Mouse (Mus musculus): ENCODE measurements around the gene 1700001O22Rik. TPM values are rescaled to one million over a fixed set of nuclear protein-coding genes. Genes with fewer than 3 reads are reported as not detected.

Gene 1700001O22Rik
- polyA plus RNA-seq, 1 experiment from 2014 or later = 1.8 TPM

GRCm38 (mm10) chr2:30823385-30824153 is 20.1 kb upstream of the 1700001O22Rik start:
- Histone ChIP-seq H3K4me3 (ENCODE audit: low read depth, low read length) (no peak overlapping the region), H3K9ac (ENCODE audit: low read length) (no peak overlapping the region), H3K27me3 (ENCODE audit: control insufficient read depth, insufficient read depth, low read length) (no peaks in the 10 kb centered on the region), H3K36me3 (ENCODE audit: control insufficient read depth, insufficient read depth, low read length) (peaks cover 40% of the 10 kb centered on the region), H3K27ac (ENCODE audit: low read depth, low read length) (no peak overlapping the region), H3K4me1 (ENCODE audit: control insufficient read depth, insufficient read depth, low read length) (peaks cover 13% of the 10 kb centered on the region), H3K4me2 (ENCODE audit: low read depth) (no peak overlapping the region), H3K9me3 (ENCODE audit: control insufficient read depth, low read length) (0 out of 2 replicates have a peak, but pooled peaks cover 4% of the 10 kb centered on the region)
- DNase-seq (ENCODE audit: low spot score) (no peak), ATAC-seq (ENCODE audit: insufficient read depth, low FRiP score, low TSS enrichment) (no peak)
- WGBS = 83% methylated on average over 13 of the region's 13 CpGs

DNA sequence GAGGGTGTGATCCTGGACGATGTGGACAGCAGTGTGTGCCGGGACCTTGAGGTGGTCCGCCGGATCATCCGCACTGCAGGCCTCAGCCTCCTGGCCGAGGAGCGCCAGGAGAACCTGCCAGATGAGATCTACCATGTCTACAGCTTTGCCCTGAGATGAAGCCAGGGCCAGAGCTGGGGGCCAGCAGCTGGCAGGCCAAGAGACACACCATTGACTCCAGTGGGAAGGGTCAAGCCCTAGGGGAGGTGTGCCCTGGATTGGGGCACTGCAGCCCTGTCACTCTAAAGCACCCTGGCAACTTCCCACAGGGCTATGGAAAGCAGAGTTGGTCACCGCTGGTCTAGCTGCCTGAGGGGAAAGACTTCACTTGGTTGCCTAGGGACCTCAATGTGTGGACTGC is 19.0 kb upstream of the 1700001O22Rik start:
- Histone ChIP-seq H3K36me3 (ENCODE audit: control insufficient read depth, insufficient read depth, low read length) (peaks cover 40% of the 10 kb centered on the region), H3K9ac (ENCODE audit: low read length) (no peak overlapping the region), H3K27ac (ENCODE audit: low read depth, low read length) (no peak overlapping the region), H3K27me3 (ENCODE audit: control insufficient read depth, insufficient read depth, low read length) (no peaks in the 10 kb centered on the region), H3K4me1 (ENCODE audit: control insufficient read depth, insufficient read depth, low read length) (peaks cover 11% of the 10 kb centered on the region), H3K9me3 (ENCODE audit: control insufficient read depth, low read length) (0 out of 2 replicates have a peak, but pooled peaks cover 4% of the 10 kb centered on the region), H3K4me2 (ENCODE audit: low read depth) (no peak overlapping the region), H3K4me3 (ENCODE audit: low read depth, low read length) (no peak overlapping the region)
- 95% methylated on average over 8 of the region's 8 CpGs for WGBS
- no peak for ATAC-seq (ENCODE audit: insufficient read depth, low FRiP score, low TSS enrichment)
- no peak for DNase-seq (ENCODE audit: low spot score)

DNA sequence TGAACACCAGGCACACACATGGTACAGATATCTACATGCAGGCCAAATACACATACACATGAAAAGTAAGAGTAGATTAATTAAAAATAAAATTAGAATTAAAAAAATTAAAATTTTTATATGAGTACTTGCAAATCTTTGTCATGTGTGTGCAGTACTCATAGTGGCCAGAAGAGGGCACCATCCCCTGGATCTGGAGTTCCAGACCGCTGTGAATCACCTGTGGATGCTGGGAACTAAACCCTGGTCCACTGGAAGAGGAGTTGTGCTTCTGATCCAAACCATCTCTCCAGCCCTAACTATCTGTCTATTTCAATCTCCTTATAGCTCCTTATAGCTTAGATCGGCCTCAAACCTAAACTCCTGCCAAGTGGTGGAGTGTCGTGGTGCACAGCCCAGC is 17.6 kb upstream of the 1700001O22Rik start:
- no peak overlapping the region for H3K4me3 ChIP-seq (ENCODE audit: low read depth, low read length)
- no peak overlapping the region for H3K9ac ChIP-seq (ENCODE audit: low read length)
- H3K27ac ChIP-seq (ENCODE audit: low read depth, low read length) = no peak overlapping the region
- 0 out of 2 replicates have a peak, but pooled peaks cover 4% of the 10 kb centered on the region for H3K9me3 ChIP-seq (ENCODE audit: control insufficient read depth, low read length)
- 96% methylated on average over 3 of the region's 3 CpGs for WGBS
- no peaks in the 10 kb centered on the region for H3K4me1 ChIP-seq (ENCODE audit: control insufficient read depth, insufficient read depth, low read length)
- ATAC-seq (ENCODE audit: insufficient read depth, low FRiP score, low TSS enrichment) (no peak), DNase-seq (ENCODE audit: low spot score) (no peak)
- H3K36me3 ChIP-seq (ENCODE audit: control insufficient read depth, insufficient read depth, low read length) = peaks cover 42% of the 10 kb centered on the region
- no peak overlapping the region for H3K4me2 ChIP-seq (ENCODE audit: low read depth)
- H3K27me3 ChIP-seq (ENCODE audit: control insufficient read depth, insufficient read depth, low read length) = no peaks in the 10 kb centered on the region

DNA sequence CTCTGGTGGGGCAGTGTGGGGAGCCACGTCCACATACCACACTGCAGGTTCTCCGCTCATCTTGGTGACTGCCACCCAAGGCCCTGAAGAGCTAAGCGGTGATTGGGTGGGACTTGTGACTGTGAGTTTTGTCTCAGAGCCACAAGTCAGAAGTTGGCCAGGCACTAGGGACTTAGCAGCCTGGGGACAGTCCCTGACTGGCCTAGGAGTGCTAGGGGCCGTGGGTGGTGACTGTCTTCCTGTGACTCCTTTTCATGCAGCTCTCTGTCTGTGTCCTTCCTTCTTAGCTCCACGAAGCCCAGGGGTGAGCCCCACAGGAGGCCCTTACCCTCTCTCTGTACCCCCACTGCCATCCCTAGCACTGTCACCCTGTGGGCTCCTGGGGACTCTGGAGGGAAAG is 16.4 kb upstream of the 1700001O22Rik start:
- Histone ChIP-seq H3K4me2 (ENCODE audit: low read depth) (no peak overlapping the region), H3K9ac (ENCODE audit: low read length) (no peak overlapping the region), H3K27ac (ENCODE audit: low read depth, low read length) (no peak overlapping the region), H3K9me3 (ENCODE audit: control insufficient read depth, low read length) (0 out of 2 replicates have a peak, but pooled peaks cover 4% of the 10 kb centered on the region), H3K4me1 (ENCODE audit: control insufficient read depth, insufficient read depth, low read length) (no peaks in the 10 kb centered on the region), H3K27me3 (ENCODE audit: control insufficient read depth, insufficient read depth, low read length) (no peaks in the 10 kb centered on the region), H3K36me3 (ENCODE audit: control insufficient read depth, insufficient read depth, low read length) (peaks cover 43% of the 10 kb centered on the region), H3K4me3 (ENCODE audit: low read depth, low read length) (no peak overlapping the region)
- no peak for ATAC-seq (ENCODE audit: insufficient read depth, low FRiP score, low TSS enrichment)
- DNase-seq (ENCODE audit: low spot score) = no peak
- 95% methylated on average over 5 of the region's 5 CpGs for WGBS

DNA sequence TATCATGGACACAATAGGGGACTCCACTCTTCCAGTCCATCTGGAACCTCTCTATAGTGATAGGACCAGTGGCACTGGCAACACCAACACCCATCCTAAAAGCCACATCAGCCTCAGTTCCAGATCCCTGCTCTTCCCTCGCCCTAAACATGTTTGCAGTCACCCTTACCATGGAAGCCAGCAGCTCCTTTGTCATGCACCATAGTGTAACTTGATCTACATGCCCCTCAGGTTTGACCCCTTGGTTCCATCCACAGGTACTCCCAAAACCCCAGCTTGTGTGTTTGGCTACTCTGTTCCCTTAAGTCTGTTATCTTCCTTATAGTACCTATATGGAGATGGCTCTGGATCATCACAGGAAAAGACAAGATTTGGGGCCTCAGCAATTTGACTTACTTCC is 12.9 kb upstream of the 1700001O22Rik start:
- 100% methylated on average over 1 of the region's 1 CpGs for WGBS
- Histone ChIP-seq H3K27ac (ENCODE audit: low read depth, low read length) (no peak overlapping the region), H3K9ac (ENCODE audit: low read length) (no peak overlapping the region), H3K4me3 (ENCODE audit: low read depth, low read length) (no peak overlapping the region), H3K36me3 (ENCODE audit: control insufficient read depth, insufficient read depth, low read length) (peaks cover 24% of the 10 kb centered on the region), H3K4me2 (ENCODE audit: low read depth) (no peak overlapping the region), H3K4me1 (ENCODE audit: control insufficient read depth, insufficient read depth, low read length) (no peaks in the 10 kb centered on the region), H3K27me3 (ENCODE audit: control insufficient read depth, insufficient read depth, low read length) (no peaks in the 10 kb centered on the region), H3K9me3 (ENCODE audit: control insufficient read depth, low read length) (0 out of 2 replicates have a peak, but pooled peaks cover 4% of the 10 kb centered on the region)
- ATAC-seq (ENCODE audit: insufficient read depth, low FRiP score, low TSS enrichment) (no peak), DNase-seq (ENCODE audit: low spot score) (no peak)

GRCm38 (mm10) chr2:30810573-30810972 is 7.1 kb upstream of the 1700001O22Rik start:
- 77% methylated on average over 7 of the region's 7 CpGs for WGBS

DNA sequence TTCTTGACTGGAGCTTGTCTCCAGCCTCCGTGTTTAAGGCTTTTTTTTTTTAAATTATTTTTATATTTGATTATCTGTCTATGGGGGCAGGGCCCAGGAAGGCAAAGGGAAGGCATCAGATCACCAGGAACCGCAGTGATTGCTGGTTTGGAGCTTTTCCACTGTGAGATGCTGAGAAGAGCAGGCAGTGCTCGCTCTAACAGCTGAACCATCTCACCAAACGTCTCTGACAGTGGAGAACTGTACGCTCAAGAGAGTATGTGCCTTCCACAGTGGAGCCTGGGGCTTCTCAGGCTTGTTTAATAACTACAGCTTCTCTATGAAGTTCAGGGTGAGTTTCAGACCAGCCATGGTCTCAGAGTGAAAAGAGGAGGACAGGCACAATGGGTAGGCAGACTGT is 6.0 kb upstream of the 1700001O22Rik start:
- H3K4me3 ChIP-seq (ENCODE audit: low read depth, low read length) = peak overlapping the region; percentile 3; the same call in 1 of the 2 replicates
- 87% methylated on average over 5 of the region's 5 CpGs for WGBS

More at GRCm38 (mm10) chr2:30810573-30810972, 7.1 kb upstream of the 1700001O22Rik start:
- Histone ChIP-seq H3K36me3 (ENCODE audit: control insufficient read depth, insufficient read depth, low read length) (peaks cover 6% of the 10 kb centered on the region), H3K27me3 (ENCODE audit: control insufficient read depth, insufficient read depth, low read length) (no peaks in the 10 kb centered on the region), H3K4me1 (ENCODE audit: control insufficient read depth, insufficient read depth, low read length) (peaks cover 10% of the 10 kb centered on the region), H3K4me3 (ENCODE audit: low read depth, low read length) (no peak overlapping the region), H3K27ac (ENCODE audit: low read depth, low read length) (no peak overlapping the region), H3K9me3 (ENCODE audit: control insufficient read depth, low read length) (no peaks in the 10 kb centered on the region), H3K9ac (ENCODE audit: low read length) (no peak overlapping the region), H3K4me2 (ENCODE audit: low read depth) (no peak overlapping the region)
- ATAC-seq (ENCODE audit: insufficient read depth, low FRiP score, low TSS enrichment) (no peak), DNase-seq (ENCODE audit: low spot score) (no peak)

GRCm38 (mm10) chr2:30808296-30808655 is 4.8 kb upstream of the 1700001O22Rik start:
- Histone ChIP-seq H3K27ac (ENCODE audit: low read depth, low read length) (no peak overlapping the region), H3K4me3 (ENCODE audit: low read depth, low read length) (peak overlapping the region; percentile 86), H3K27me3 (ENCODE audit: control insufficient read depth, insufficient read depth, low read length) (no peaks in the 10 kb centered on the region), H3K4me1 (ENCODE audit: control insufficient read depth, insufficient read depth, low read length) (peaks cover 10% of the 10 kb centered on the region), H3K9me3 (ENCODE audit: control insufficient read depth, low read length) (no peaks in the 10 kb centered on the region), H3K9ac (ENCODE audit: low read length) (peak overlapping the region; percentile 95), H3K4me2 (ENCODE audit: low read depth) (peak overlapping the region; percentile 97), H3K36me3 (ENCODE audit: control insufficient read depth, insufficient read depth, low read length) (peaks cover 3% of the 10 kb centered on the region)
- DNase-seq (ENCODE audit: low spot score) = no peak
- no peak for ATAC-seq (ENCODE audit: insufficient read depth, low FRiP score, low TSS enrichment)
- 8% methylated on average over 10 of the region's 10 CpGs for WGBS

More for the DNA sequence above, 6.0 kb upstream of the 1700001O22Rik start:
- no peaks in the 10 kb centered on the region for H3K9me3 ChIP-seq (ENCODE audit: control insufficient read depth, low read length)
- H3K36me3 ChIP-seq (ENCODE audit: control insufficient read depth, insufficient read depth, low read length) = peaks cover 5% of the 10 kb centered on the region
- ATAC-seq (ENCODE audit: insufficient read depth, low FRiP score, low TSS enrichment) (no peak), DNase-seq (ENCODE audit: low spot score) (no peak)
- H3K27ac ChIP-seq (ENCODE audit: low read depth, low read length) = no peak overlapping the region
- no peak overlapping the region for H3K9ac ChIP-seq (ENCODE audit: low read length)
- no peaks in the 10 kb centered on the region for H3K27me3 ChIP-seq (ENCODE audit: control insufficient read depth, insufficient read depth, low read length)
- H3K4me1 ChIP-seq (ENCODE audit: control insufficient read depth, insufficient read depth, low read length) = peaks cover 10% of the 10 kb centered on the region
- 0 out of 2 replicates have a peak overlapping the region, but pooled peaks have one; percentile 22 for H3K4me2 ChIP-seq (ENCODE audit: low read depth)

Data from neural tube, embryonic 11.5 days (tissue).